Mouse (Mus musculus): ENCODE measurements around the gene Wdr89.

DNA sequence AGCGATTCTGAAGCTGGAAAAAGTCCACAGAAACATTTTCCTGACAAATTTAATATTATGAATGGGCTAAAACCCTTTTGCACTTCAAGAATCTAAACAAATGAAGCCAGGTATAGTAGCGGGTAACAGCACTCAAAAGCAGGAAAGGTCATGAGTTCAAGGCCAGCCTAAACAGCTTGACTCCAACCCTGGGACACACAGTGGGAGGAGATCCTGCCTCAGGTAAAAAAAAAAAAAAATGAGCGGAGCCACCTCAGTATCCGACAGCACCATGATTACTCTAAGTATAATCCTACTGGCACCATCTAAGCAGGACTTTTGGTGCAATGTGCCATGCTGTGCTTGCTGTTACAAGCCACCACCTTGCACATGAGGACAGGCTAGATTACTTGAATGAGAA, 75.5 kb downstream of the Wdr89 start:
- no peak for TF ChIP-seq POLR2A (IDR thresholded peaks at IDR 0.05; ENCODE audit: insufficient read length, low read depth)
- no peak for TF ChIP-seq SRF (IDR thresholded peaks at IDR 0.05; ENCODE audit: control insufficient read depth, insufficient read length, low read depth)
- no peak for TF ChIP-seq USF1 (IDR thresholded peaks at IDR 0.05; ENCODE audit: low read depth)
- no peak for TF ChIP-seq TCF12 (IDR thresholded peaks at IDR 0.05; ENCODE audit: insufficient read depth, poor library complexity, severe bottlenecking)
- no peak for TF ChIP-seq POLR2AphosphoS2 (IDR thresholded peaks at IDR 0.05; ENCODE audit: insufficient read length, low read depth)
- no peak for TF ChIP-seq MYOD1 (IDR thresholded peaks at IDR 0.05; ENCODE audit: control insufficient read depth in 1 of 3, insufficient read length in 2 of 3, low read depth in 2 of 3)
- TF ChIP-seq MAX (IDR thresholded peaks at IDR 0.05; ENCODE audit: low read depth) = no peak
- TF ChIP-seq CEBPB (IDR thresholded peaks at IDR 0.05; ENCODE audit: insufficient read depth, poor library complexity, severe bottlenecking) = no peak
- no peak for TF ChIP-seq E2F4 (IDR thresholded peaks at IDR 0.05; ENCODE audit: insufficient read depth)
- no peak for TF ChIP-seq TCF3 (IDR thresholded peaks at IDR 0.05; ENCODE audit: insufficient read length, low read depth)
- TF ChIP-seq REST (IDR thresholded peaks at IDR 0.05; ENCODE audit: insufficient read depth, insufficient read length) = no peak

All from myocyte (in vitro differentiated cells).